22 mouse cellular contexts compared by ENCODE assay signal in genomic region chr6:56835532-56835931, GRCm38 (mm10). TPM values are rescaled to one million over a fixed set of nuclear protein-coding genes. Genes with fewer than 3 reads are reported as not detected.
A peak's percentile ranks its signal among the peaks of the same experiment; 100 is the strongest.
DNase-seq lines count a peak whose midpoint lies in the region; TF ChIP-seq lines count a peak whose summit lies in the region.
"Had no signal": no experiment of that assay in that cellular context is flagged by ENCODE, and none has a peak within 500 bp of the region (broad histone marks: within the 10 kb centered on the region; RNA-seq: fewer than 3 reads in every experiment).

No protein-coding gene starts in this region.

- DNase-seq in heart, adult 11 months, result peak; percentile 64
- no peak for DNase-seq in heart, postnatal 14 days
- no peak for DNase-seq in layer of hippocampus, adult 2 months (ENCODE audit: low spot score in 2 of 2)
- no peak for DNase-seq in layer of hippocampus, adult 8-10 months (ENCODE audit: low spot score in 2 of 2)
- DNase-seq in right cerebral cortex, postnatal 10 days (ENCODE audit: low spot score in 2 of 2), result peak; percentile 25 to 29
- DNase-seq in right cerebral cortex, postnatal 25 days, result no peak
- no peak for DNase-seq in ovary, postnatal 14 days (ENCODE audit: low spot score)
- DNase-seq in cerebellum, adult 8-10 months, result no peak
- DNase-seq: adrenal gland, postnatal 25 days; cerebellum, adult 11-12 months; gastrocnemius, postnatal 14 days; kidney, adult 18-20 months; lung, postnatal 10 days; right cerebral cortex, postnatal 4 days had no signal

- no peak overlapping the region for H3K27ac ChIP-seq in layer of hippocampus, adult 2 months
- H3K27ac ChIP-seq: embryonic facial prominence, embryonic 10.5 days; forebrain, embryonic 12.5 days; hindbrain, embryonic 14.5 days; kidney, postnatal 0 days; limb, embryonic 12.5 days; liver, embryonic 12.5 days; midbrain, embryonic 13.5 days; neural tube, embryonic 13.5 days had no signal

- intact Hi-C loops in heart, postnatal 14 days (cut with DNase I), result no loop called here

- H3K4me3 ChIP-seq in layer of hippocampus, adult 2 months, result no peak overlapping the region
- H3K4me3 ChIP-seq: embryonic facial prominence, embryonic 10.5 days; forebrain, embryonic 12.5 days; limb, embryonic 12.5 days; liver, embryonic 12.5 days; midbrain, embryonic 13.5 days; neural tube, embryonic 13.5 days had no signal

- peak; percentile 70 for TF ChIP-seq CTCF in layer of hippocampus, adult 2 months (conservative IDR thresholded peaks at IDR 0.05)

RNA-seq across cellular contexts. Expression of gene Fkbp9, which starts 3.7 kb away (rescaled TPM):
- 10 to 100 TPM; 92.1 to 95.0 TPM for total RNA-seq in heart, postnatal 14 days (2021)
- 10 to 100 TPM; 27.0 to 28.9 TPM for total RNA-seq in layer of hippocampus, adult 2 months (2021)
- total RNA-seq in layer of hippocampus, adult 8-10 months (2022), result 10 to 100 TPM; 27.4 to 37.3 (median 30.9) TPM

RNA-seq across cellular contexts. Expression of gene Kbtbd2, which starts 37.9 kb away (rescaled TPM):
- 10 to 100 TPM; 30.4 to 35.4 TPM for total RNA-seq in heart, postnatal 14 days (2021)
- 10 to 100 TPM; 50.7 to 51.4 TPM for total RNA-seq in layer of hippocampus, adult 2 months (2021)
- 10 to 100 TPM; 49.4 to 68.1 (median 56.8) TPM for total RNA-seq in layer of hippocampus, adult 8-10 months (2022)

Comparison
In these comparisons a context has a peak if more than half of its experiments do, and no peak if none do; other contexts are left out.
1. DNase-seq: peak in heart, adult 11 months (single experiment) and right cerebral cortex, postnatal 10 days (2 of 2); none in heart, postnatal 14 days (0 of 2), layer of hippocampus, adult 2 months (0 of 2), layer of hippocampus, adult 8-10 months (0 of 2), right cerebral cortex, postnatal 25 days (single experiment), ovary, postnatal 14 days (single experiment) and cerebellum, adult 8-10 months (single experiment).